Mouse (Mus musculus): ENCODE measurements around the gene Nat8f6.

GRCm38 (mm10) chr6:85820837-85821236 is at the start of gene Nat8f6, which contains the start of gene Nat8f5:
- TF ChIP-seq CTCF (IDR thresholded peaks at IDR 0.05; ENCODE audit: control insufficient read depth, insufficient read depth, insufficient read length) (no peak), MYOG (IDR thresholded peaks at IDR 0.05; ENCODE audit: control insufficient read depth, extremely low read depth, insufficient read length) (no peak), MYOD1 (IDR thresholded peaks at IDR 0.05; ENCODE audit: control insufficient read depth, insufficient read length, low read depth) (no peak)

Data from C2C12 (cell line).